Mouse (Mus musculus): ENCODE data around the gene Vmn2r11. TPM values are rescaled to one million over a fixed set of nuclear protein-coding genes. Genes with fewer than 3 reads are reported as not detected.
"Not testable (repeated sequence)": the region's sequence is repeated elsewhere in the genome, so short reads cannot be mapped to it uniquely, and the experiment has no call there.

The Vmn2r11 gene
- polyA plus RNA-seq (2015; fragmentation: Nextera tagmentation; extraction: Ambion mirVana) = not detected in 2 replicates

DNA sequence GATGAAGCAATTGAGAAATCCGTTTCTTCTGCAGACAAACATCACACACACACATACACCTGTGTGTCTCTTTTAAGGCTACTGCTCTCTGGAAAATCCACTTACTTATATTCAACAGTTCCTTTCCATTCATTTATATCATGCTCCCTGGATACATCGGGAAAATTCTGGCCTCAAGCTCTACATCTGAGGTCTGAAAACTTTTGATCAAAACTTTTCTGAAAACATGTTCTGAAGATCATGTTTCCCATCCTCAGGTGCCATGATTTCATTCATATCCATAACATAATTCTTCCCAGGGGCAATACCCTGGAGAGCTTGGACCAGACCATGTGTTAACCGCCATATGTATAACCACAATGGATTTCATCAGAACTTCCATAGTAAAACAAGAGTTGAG, at the start of gene Vmn2r11:
Gene Vmn2r11 (minus strand): TSS at position 101 of the 400 bp plus-strand sequence.
- WGBS = 84% methylated on average over 3 of the region's 3 CpGs
- H3K4me3 ChIP-seq; H3K9me3 ChIP-seq; H3K9ac ChIP-seq; H3K4me1 ChIP-seq; H3K4me2 ChIP-seq (replicated peaks); ATAC-seq (ENCODE audit: low FRiP score, low read depth); H3K27ac ChIP-seq; H3K27me3 ChIP-seq; H3K36me3 ChIP-seq: not testable (repeated sequence)

DNA sequence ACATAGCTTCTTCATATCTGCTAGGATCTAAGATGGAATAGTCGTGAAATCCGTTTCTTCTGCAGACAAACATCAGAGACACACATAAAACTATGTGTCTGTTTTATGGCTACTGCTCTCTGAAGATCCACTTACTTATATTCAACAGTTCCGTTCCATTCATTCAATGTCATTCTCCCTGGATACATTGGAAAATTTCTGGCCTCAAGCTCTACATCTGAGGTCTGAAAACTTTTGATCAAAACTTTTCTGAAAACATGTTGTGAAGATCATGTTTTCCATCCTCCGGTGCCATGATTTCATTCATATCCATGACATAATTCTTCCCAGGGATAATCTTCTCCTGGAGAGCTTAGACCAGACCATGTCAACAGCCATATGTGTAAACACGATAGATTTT, 38.5 kb upstream of the Vmn2r11 start, which contains the start of gene Vmn2r12:
Gene Vmn2r12 (minus strand): TSS at position 101 of the 400 bp plus-strand sequence.
- peaks cover 13% of the 10 kb centered on the region; the same call in 1 of the 2 replicates for H3K9me3 ChIP-seq
- WGBS = 79% methylated on average over 5 of the region's 5 CpGs
- H3K27ac ChIP-seq; ATAC-seq (ENCODE audit: low FRiP score, low read depth); H3K4me2 ChIP-seq (replicated peaks); H3K27me3 ChIP-seq; H3K9ac ChIP-seq; H3K4me3 ChIP-seq; H3K4me1 ChIP-seq; H3K36me3 ChIP-seq: not testable (repeated sequence)

DNA sequence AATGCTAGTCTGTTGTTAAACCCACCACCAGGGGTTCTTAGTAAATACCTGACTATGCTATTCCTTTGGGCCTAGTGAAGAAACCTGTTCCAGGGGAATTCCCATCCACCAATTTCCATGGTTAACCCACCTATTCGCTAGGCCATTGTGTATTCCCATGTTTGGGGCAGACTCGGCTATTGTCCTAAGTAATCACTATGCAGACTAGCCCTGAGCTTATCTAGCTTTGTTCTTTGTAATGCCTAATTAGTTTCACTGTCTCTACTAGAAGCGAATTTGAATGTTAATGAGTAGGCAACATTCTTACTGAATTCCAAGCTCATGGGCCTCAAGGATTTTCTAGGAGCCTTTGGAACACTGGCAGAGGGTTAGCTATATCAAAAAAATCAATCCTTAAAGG, 37.1 kb upstream of the Vmn2r11 start:
- not testable (repeated sequence) for H3K4me1 ChIP-seq; H3K4me3 ChIP-seq; H3K36me3 ChIP-seq; H3K9ac ChIP-seq; H3K4me2 ChIP-seq (replicated peaks); ATAC-seq (ENCODE audit: low FRiP score, low read depth); H3K27ac ChIP-seq; H3K27me3 ChIP-seq
- 78% methylated on average over 3 of the region's 3 CpGs for WGBS
- peaks cover 13% of the 10 kb centered on the region; the same call in 1 of the 2 replicates for H3K9me3 ChIP-seq

DNA sequence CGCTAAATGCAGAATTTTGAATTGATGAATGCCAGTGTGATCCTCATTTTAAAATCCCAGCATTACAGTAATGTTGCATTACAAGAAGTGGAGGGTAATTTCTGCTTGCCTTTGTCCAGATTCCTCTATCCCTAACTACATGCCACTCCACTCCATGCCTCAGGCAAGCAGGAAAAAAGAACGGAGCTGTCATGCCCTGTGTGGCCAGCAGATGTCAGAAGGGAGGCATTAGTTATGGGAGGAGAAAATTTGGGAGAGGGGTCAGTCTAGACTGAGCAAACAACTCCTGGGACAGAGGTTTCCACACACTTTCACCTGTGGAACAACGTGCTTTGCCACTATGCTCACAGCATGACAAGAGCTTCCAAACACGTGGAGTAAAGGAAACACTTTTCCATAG, 12.6 kb upstream of the Vmn2r11 start:
- H3K9ac ChIP-seq; H3K27me3 ChIP-seq; H3K4me1 ChIP-seq; ATAC-seq (ENCODE audit: low FRiP score, low read depth); H3K36me3 ChIP-seq; H3K4me2 ChIP-seq (replicated peaks); H3K4me3 ChIP-seq; H3K27ac ChIP-seq; H3K9me3 ChIP-seq: not testable (repeated sequence)
- 48% methylated on average over 4 of the region's 4 CpGs for WGBS

DNA sequence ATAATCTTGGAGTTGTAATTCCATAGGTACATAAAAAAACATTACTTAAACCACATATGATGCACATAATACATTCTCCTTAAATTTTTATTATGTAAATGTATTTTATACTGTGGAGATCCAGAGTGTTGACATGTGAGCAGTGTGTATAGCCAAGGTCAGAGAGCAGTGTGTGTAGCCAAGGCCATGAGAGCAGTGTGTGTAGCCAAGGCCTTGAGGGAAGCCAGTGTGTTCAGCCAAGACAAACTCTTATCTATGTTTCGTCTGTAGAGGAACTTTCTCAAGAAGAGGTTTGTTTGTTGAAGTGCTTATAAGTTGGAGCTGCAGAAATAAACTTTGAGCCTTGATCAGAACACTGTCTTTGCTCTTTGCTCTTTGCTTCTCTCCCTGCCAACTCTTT, 4.1 kb downstream of the Vmn2r11 start:
- Histone ChIP-seq H3K9ac (no peak overlapping the region), H3K4me1 (no peaks in the 10 kb centered on the region), H3K4me3 (no peak overlapping the region), H3K27ac (no peak overlapping the region), H3K27me3 (no peaks in the 10 kb centered on the region), H3K9me3 (peaks cover 4% of the 10 kb centered on the region; the same call in 1 of the 2 replicates), H3K36me3 (no peaks in the 10 kb centered on the region), H3K4me2 (replicated peaks) (no peak overlapping the region)
- 79% methylated on average over 1 of the region's 1 CpGs for WGBS
- no peak for ATAC-seq (ENCODE audit: low FRiP score, low read depth)

DNA sequence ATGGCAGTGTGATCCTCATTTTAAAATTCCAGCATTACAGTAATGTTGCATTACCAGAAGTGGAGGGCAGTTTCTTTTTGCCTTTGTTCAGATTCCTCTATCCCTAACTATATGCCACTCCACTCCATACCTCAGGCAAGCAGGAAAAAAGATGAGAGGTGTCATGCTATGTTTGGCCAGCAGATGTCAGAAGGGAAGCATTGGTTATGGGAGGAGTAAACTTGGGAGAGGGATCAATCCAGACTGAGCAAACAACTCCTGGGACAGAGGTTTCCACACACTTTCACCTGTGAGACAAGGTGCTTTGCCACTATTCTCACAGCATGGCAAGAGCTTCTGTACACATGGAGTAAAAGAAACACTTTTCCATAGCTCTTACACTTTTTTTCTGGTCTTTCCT, 26.8 kb downstream of the Vmn2r11 start:
- H3K27ac ChIP-seq = no peak overlapping the region
- no peak overlapping the region for H3K4me3 ChIP-seq
- H3K9ac ChIP-seq = no peak overlapping the region
- H3K36me3 ChIP-seq = no peaks in the 10 kb centered on the region
- H3K27me3 ChIP-seq = no peaks in the 10 kb centered on the region
- no peaks in the 10 kb centered on the region; the same call in 1 of the 2 replicates for H3K9me3 ChIP-seq
- no peak for ATAC-seq (ENCODE audit: low FRiP score, low read depth)
- no peaks in the 10 kb centered on the region for H3K4me1 ChIP-seq
- no peak overlapping the region for H3K4me2 ChIP-seq (replicated peaks)

DNA sequence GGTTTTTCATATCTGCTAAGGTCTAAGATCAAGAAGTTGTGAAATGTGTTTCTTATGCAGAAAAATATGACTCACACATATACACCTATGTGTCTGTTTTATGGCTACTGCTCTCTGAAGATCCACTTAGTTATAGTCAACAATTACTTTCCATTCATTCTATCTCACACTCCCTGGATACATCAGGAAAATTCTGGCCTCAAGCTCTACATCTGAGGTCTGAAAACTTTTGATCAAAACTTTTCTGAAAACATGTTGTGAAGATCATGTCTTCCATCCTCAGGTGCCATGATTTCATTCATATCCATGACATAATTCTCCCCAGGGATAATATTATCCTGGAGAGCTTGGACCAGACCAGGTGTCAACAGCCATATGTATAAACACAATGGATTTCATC, 52.9 kb downstream of the Vmn2r11 start, which contains the start of gene Vmn2r10:
Gene Vmn2r10 (minus strand): TSS at position 101 of the 400 bp plus-strand sequence.
- not testable (repeated sequence) for H3K9ac ChIP-seq; H3K36me3 ChIP-seq; H3K9me3 ChIP-seq; ATAC-seq (ENCODE audit: low FRiP score, low read depth); H3K4me1 ChIP-seq; H3K4me3 ChIP-seq; H3K27me3 ChIP-seq; H3K4me2 ChIP-seq (replicated peaks); H3K27ac ChIP-seq

Other genes starting within 250 kb of the Vmn2r11 start
- not detected in 2 replicates for gene Vmn2r9, start 207.0 kb downstream of the Vmn2r11 start, polyA plus RNA-seq (2015; fragmentation: Nextera tagmentation; extraction: Ambion mirVana)
- not detected in 2 replicates for gene Vmn2r10, start 53.0 kb downstream of the Vmn2r11 start, polyA plus RNA-seq (2015; fragmentation: Nextera tagmentation; extraction: Ambion mirVana)
- gene Vmn2r12, start 38.4 kb upstream of the Vmn2r11 start, polyA plus RNA-seq (2015; fragmentation: Nextera tagmentation; extraction: Ambion mirVana) = not detected in 2 replicates
- not detected in 2 replicates for gene Vmn2r13, start 132.6 kb upstream of the Vmn2r11 start, polyA plus RNA-seq (2015; fragmentation: Nextera tagmentation; extraction: Ambion mirVana)
- gene Vmn2r14, start 165.1 kb upstream of the Vmn2r11 start, polyA plus RNA-seq (2015; fragmentation: Nextera tagmentation; extraction: Ambion mirVana) = not detected in 2 replicates
- not detected in 2 replicates for gene Vmn2r15, start 238.1 kb upstream of the Vmn2r11 start, polyA plus RNA-seq (2015; fragmentation: Nextera tagmentation; extraction: Ambion mirVana)